Mouse (Mus musculus) common myeloid progenitor, adult 5-6 weeks (primary cell): Measurements from ENCODE around the gene Hivep2. TPM values are rescaled to one million over a fixed set of nuclear protein-coding genes. Genes with fewer than 3 reads are reported as not detected.

Experiments used
- ATAC-seq: replicated peaks from 2 replicates; pipeline ENCODE4 v1.8.0; 2016; ENCODE audit warnings: low read depth, mild to moderate bottlenecking, moderate TSS enrichment, inconsistent platforms; ENCODE audit not compliant: poor library complexity, severe bottlenecking
- total RNA-seq: library from RNA; stranded (forward); fragments of 200-1000, 187-1606 nt; gene quantifications from 2 replicates; pipeline ENCODE4 v1.2.3, GENCODE M21; 2017

The Hivep2 gene
- total RNA-seq, 1 experiment from 2014 or later = 1.8 TPM

GRCm38 (mm10) chr10:14064759-14065395 is 99.0 kb downstream of the Hivep2 start:
- ATAC-seq = no peak

GRCm38 (mm10) chr10:14067802-14068201 is 101.9 kb downstream of the Hivep2 start:
- ATAC-seq = no peak

- ATAC-seq = no peak
Observed at GRCm38 (mm10) chr10:14070498-14071079, 104.7 kb downstream of the Hivep2 start.

- no peak for ATAC-seq
Observed at GRCm38 (mm10) chr10:14072504-14072903, 106.6 kb downstream of the Hivep2 start.

GRCm38 (mm10) chr10:14075767-14076166 is 109.9 kb downstream of the Hivep2 start:
- no peak for ATAC-seq

- ATAC-seq = no peak
Observed at GRCm38 (mm10) chr10:14076880-14077279, 111.0 kb downstream of the Hivep2 start.

GRCm38 (mm10) chr10:14080830-14081229 is 115.0 kb downstream of the Hivep2 start:
- no peak for ATAC-seq

- ATAC-seq = no peak
Observed at GRCm38 (mm10) chr10:14081824-14082223, 115.9 kb downstream of the Hivep2 start.

- ATAC-seq = no peak
Observed at GRCm38 (mm10) chr10:14082275-14082674, 116.4 kb downstream of the Hivep2 start.

- ATAC-seq = no peak; the same call in 1 of the 2 replicates
Observed at GRCm38 (mm10) chr10:14085241-14085659, 119.4 kb downstream of the Hivep2 start.

- ATAC-seq = peak; percentile 78
Observed at GRCm38 (mm10) chr10:14085882-14086515, 120.1 kb downstream of the Hivep2 start.

GRCm38 (mm10) chr10:14087316-14087715 is 121.4 kb downstream of the Hivep2 start:
- ATAC-seq = no peak

- no peak for ATAC-seq
Observed at GRCm38 (mm10) chr10:14089488-14089887, 123.6 kb downstream of the Hivep2 start.

GRCm38 (mm10) chr10:14094033-14094432 is 128.2 kb downstream of the Hivep2 start:
- ATAC-seq = no peak

GRCm38 (mm10) chr10:14096045-14096444 is 130.2 kb downstream of the Hivep2 start:
- no peak for ATAC-seq

GRCm38 (mm10) chr10:14099182-14099581 is 133.3 kb downstream of the Hivep2 start:
- no peak for ATAC-seq

GRCm38 (mm10) chr10:14100041-14100440 is 134.2 kb downstream of the Hivep2 start:
- ATAC-seq = no peak

- no peak for ATAC-seq
Observed at GRCm38 (mm10) chr10:14100847-14101246, 135.0 kb downstream of the Hivep2 start.

- no peak for ATAC-seq
Observed at GRCm38 (mm10) chr10:14101966-14102365, 136.1 kb downstream of the Hivep2 start.

- no peak for ATAC-seq
Observed at GRCm38 (mm10) chr10:14107980-14108671, 142.3 kb downstream of the Hivep2 start.

- no peak for ATAC-seq
Observed at GRCm38 (mm10) chr10:14115846-14116245, 150.0 kb downstream of the Hivep2 start.
